Mouse (Mus musculus) ES-CJ7 (cell line): ENCODE data around the gene Fbxl12.

ENCODE experiments used
- DNase-seq: peaks from one replicate; pipeline ENCODE4 v3.0.0; 2011; ENCODE audit warnings: low read depth, low spot score

The Fbxl12 gene

DNA sequence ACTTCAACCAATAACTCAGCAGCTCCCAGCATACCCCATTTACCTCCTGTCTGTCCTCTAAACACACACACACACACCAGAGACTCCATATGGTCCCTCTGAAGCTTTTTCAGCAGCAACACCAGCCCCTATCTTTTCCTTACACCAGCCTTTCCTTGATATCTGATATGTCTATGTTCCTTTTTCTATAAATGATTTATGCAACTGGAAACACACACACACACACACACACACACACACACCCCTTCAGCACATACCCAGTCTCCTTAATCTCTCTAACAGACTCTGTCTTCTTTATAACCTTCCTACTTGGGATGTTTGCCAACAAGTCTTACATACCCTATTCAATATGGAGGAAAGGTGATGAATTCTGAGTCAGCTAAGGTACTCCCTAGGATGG lies 73.5 kb downstream of the Fbxl12 start:
- DNase-seq, result no peak
